Comparison of ENCODE assay signal across 10 mouse cellular contexts in genomic region chr1:34298631-34299184, GRCm38 (mm10).
A peak's percentile ranks its signal among the peaks of the same experiment; 100 is the strongest.
DNase-seq lines count a peak whose midpoint lies in the region; ATAC-seq lines count a peak whose summit lies in the region.
"Had no signal": no experiment of that assay in that cellular context is flagged by ENCODE, and none has a peak within 500 bp of the region (broad histone marks: within the 10 kb centered on the region; RNA-seq: fewer than 3 reads in every experiment).

No protein-coding gene starts in this region.

- ATAC-seq in hindbrain, embryonic 14.5 days (ENCODE audit: low FRiP score), result peak; percentile 62; the same call in 1 of the 2 replicates
- no peak for ATAC-seq in hindbrain, embryonic 11.5 days (ENCODE audit: low FRiP score)
- peak; percentile 77 for ATAC-seq in forebrain, embryonic 13.5 days
- no peak for ATAC-seq in megakaryocyte, adult 5-6 weeks (ENCODE audit: poor library complexity, severe bottlenecking)
- ATAC-seq in erythroid progenitor cell, adult 5-6 weeks (replicated peaks; ENCODE audit: low FRiP score, poor library complexity, severe bottlenecking), result no peak
- ATAC-seq: Patski had no signal

- no peaks in the 10 kb centered on the region for H3K27me3 ChIP-seq in hindbrain, embryonic 14.5 days (ENCODE audit: control insufficient read depth, insufficient read depth, low read length)
- no peaks in the 10 kb centered on the region for H3K27me3 ChIP-seq in hindbrain, embryonic 11.5 days (ENCODE audit: control insufficient read depth, insufficient read depth, low read length)
- no peaks in the 10 kb centered on the region for H3K27me3 ChIP-seq in forebrain, embryonic 13.5 days
- H3K27me3 ChIP-seq: liver, embryonic 13.5 days; Patski had no signal

- H3K4me3 ChIP-seq in hindbrain, embryonic 14.5 days (replicated peaks; ENCODE audit: low read length), result no peak overlapping the region
- no peak overlapping the region for H3K4me3 ChIP-seq in hindbrain, embryonic 11.5 days (ENCODE audit: low read depth, low read length)
- H3K4me3 ChIP-seq in forebrain, embryonic 13.5 days, result no peak overlapping the region
- H3K4me3 ChIP-seq: liver, embryonic 13.5 days had no signal

- H3K36me3 ChIP-seq in hindbrain, embryonic 14.5 days (replicated peaks; ENCODE audit: control insufficient read depth, insufficient read depth), result peaks cover 83% of the 10 kb centered on the region
- peaks cover 5% of the 10 kb centered on the region; the same call in 1 of the 2 replicates for H3K36me3 ChIP-seq in hindbrain, embryonic 11.5 days (ENCODE audit: control insufficient read depth, insufficient read depth, low read length)
- H3K36me3 ChIP-seq in forebrain, embryonic 13.5 days (ENCODE audit: poor library complexity, severe bottlenecking), result peaks cover 67% of the 10 kb centered on the region

- 0 out of 2 replicates have a peak overlapping the region, but pooled peaks have one; percentile 3 for H3K4me2 ChIP-seq in hindbrain, embryonic 14.5 days (replicated peaks)
- no peak overlapping the region for H3K4me2 ChIP-seq in hindbrain, embryonic 11.5 days (replicated peaks; ENCODE audit: low read depth, low read length)
- H3K4me2 ChIP-seq in forebrain, embryonic 13.5 days, result peak overlapping the region; percentile 40
- H3K4me2 ChIP-seq: liver, embryonic 13.5 days had no signal

- H3K27ac ChIP-seq in hindbrain, embryonic 14.5 days, result no peak overlapping the region
- no peak overlapping the region for H3K27ac ChIP-seq in hindbrain, embryonic 11.5 days (ENCODE audit: low read depth, low read length)
- peak overlapping the region; percentile 62 for H3K27ac ChIP-seq in forebrain, embryonic 13.5 days
- H3K27ac ChIP-seq: liver, embryonic 13.5 days had no signal

- no peaks in the 10 kb centered on the region for H3K9me3 ChIP-seq in hindbrain, embryonic 14.5 days (ENCODE audit: control insufficient read depth, low read length)
- no peaks in the 10 kb centered on the region for H3K9me3 ChIP-seq in hindbrain, embryonic 11.5 days (ENCODE audit: control insufficient read depth, low read length)
- no peaks in the 10 kb centered on the region for H3K9me3 ChIP-seq in forebrain, embryonic 13.5 days (replicated peaks)
- H3K9me3 ChIP-seq: liver, embryonic 13.5 days had no signal

- DNase-seq in hindbrain, embryonic 14.5 days (ENCODE audit: low spot score), result peak; percentile 58
- DNase-seq in hindbrain, embryonic 11.5 days (ENCODE audit: low spot score), result no peak
- peak; percentile 22 for DNase-seq in layer of hippocampus, adult 9-10 months (ENCODE audit: low spot score)
- DNase-seq in lung, postnatal 36 days, result peak; percentile 83
- no peak for DNase-seq in gastrocnemius, adult 18-20 months (ENCODE audit: low spot score)
- DNase-seq: liver, embryonic 13.5 days had no signal

- peaks cover 9% of the 10 kb centered on the region; the same call in 1 of the 2 replicates for H3K4me1 ChIP-seq in hindbrain, embryonic 14.5 days (replicated peaks; ENCODE audit: control insufficient read depth, insufficient read depth, low read length)
- no peaks in the 10 kb centered on the region for H3K4me1 ChIP-seq in hindbrain, embryonic 11.5 days (replicated peaks; ENCODE audit: control insufficient read depth, insufficient read depth, low read length)
- H3K4me1 ChIP-seq in forebrain, embryonic 13.5 days, result peaks cover 27% of the 10 kb centered on the region

- WGBS in hindbrain, embryonic 14.5 days, result 51% methylated on average over 18 of the region's 18 CpGs
- WGBS in hindbrain, embryonic 11.5 days, result 90% methylated on average over 18 of the region's 18 CpGs
- WGBS in forebrain, embryonic 13.5 days, result 41% methylated on average over 18 of the region's 18 CpGs

- no peak overlapping the region for H3K9ac ChIP-seq in hindbrain, embryonic 14.5 days
- H3K9ac ChIP-seq in hindbrain, embryonic 11.5 days (ENCODE audit: low read depth, low read length), result no peak overlapping the region
- H3K9ac ChIP-seq in forebrain, embryonic 13.5 days, result no peak overlapping the region
- H3K9ac ChIP-seq: liver, embryonic 13.5 days had no signal

Comparison
In these comparisons a context has a peak if more than half of its experiments do, and no peak if none do; other contexts are left out.
1. ATAC-seq: peak in hindbrain, embryonic 14.5 days (single experiment) and forebrain, embryonic 13.5 days (single experiment); none in hindbrain, embryonic 11.5 days (single experiment), megakaryocyte, adult 5-6 weeks (single experiment) and erythroid progenitor cell, adult 5-6 weeks (single experiment).
2. DNase-seq: peak in hindbrain, embryonic 14.5 days (single experiment), layer of hippocampus, adult 9-10 months (single experiment) and lung, postnatal 36 days (single experiment); none in hindbrain, embryonic 11.5 days (single experiment) and gastrocnemius, adult 18-20 months (single experiment).